Mouse (Mus musculus) kidney, postnatal 36 days (tissue): ENCODE measurements at regions not wholly inside any gene's neighbourhood (a gene's known extent, or its start where the extent isn't known, plus 50 kb on each side); places are given as distances from the start of the nearest gene placed in this dataset.
"Not testable (repeated sequence)": the region's sequence is repeated elsewhere in the genome, so short reads cannot be mapped to it uniquely, and the experiment has no call there.

Experiments used
- DNase-seq, 2 experiments: peaks; one replicate each; pipeline ENCODE4 v3.0.0; 2021 to 2022; ENCODE audit warnings: mixed read lengths in 2 of 2

- DNase-seq = no peak
These were observed 693.0 kb upstream of the Ptbp2 start for GRCm38 (mm10) chr3:120477232-120477631.

DNA sequence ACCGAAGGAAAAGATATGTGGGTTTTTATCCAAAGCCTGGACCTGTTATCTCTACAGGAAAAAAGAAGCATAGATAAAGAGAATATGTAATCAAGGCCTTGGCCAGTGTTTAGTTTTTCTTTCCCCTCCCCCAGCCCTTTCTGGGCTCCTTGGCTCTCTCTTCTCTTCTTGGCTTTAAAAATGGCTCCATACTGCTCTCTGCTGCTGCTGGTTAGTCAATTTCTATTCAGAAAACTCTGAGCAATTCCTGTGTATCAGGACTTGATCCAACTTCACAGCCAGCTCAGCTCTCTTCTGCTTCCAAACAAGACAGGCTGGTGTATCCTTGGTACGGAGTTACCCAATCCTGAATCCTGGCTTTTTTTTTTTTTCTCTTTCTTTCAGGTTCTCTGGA is 689.4 kb upstream of the Ptbp2 start:
- DNase-seq = peak in 1 of 2 experiments; percentile 1

GRCm38 (mm10) chr3:120472687-120473644 is 688.7 kb upstream of the Ptbp2 start:
- DNase-seq = no peak

DNA sequence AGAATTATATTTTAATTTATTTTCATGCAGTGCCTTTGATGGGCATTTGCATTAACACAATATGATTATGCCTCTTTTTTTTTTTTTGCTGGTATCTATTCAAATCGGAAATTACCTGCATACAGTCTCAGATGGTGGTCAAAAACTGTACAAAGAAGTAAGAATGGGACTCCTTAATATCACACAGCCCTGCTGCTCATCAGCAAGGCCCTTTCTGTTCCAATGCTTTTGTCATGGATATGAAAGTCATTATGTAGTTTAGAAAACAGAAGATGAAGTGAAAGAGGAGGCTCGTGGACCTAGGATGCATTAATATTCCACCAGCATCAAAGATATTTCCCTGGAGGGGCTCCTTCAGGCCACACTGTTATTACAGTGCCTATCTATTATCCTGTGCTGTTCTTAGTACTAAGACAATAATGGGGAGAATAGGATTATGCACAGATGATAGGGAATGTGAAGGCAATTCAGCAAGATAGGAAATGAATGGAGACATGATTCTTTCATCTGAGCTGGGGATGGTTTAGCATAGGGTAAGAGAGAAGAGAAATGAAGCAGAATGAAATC is 687.7 kb upstream of the Ptbp2 start:
- DNase-seq = no peak

- no peak for DNase-seq
These were observed 684.6 kb upstream of the Ptbp2 start for GRCm38 (mm10) chr3:120468887-120469286.

DNA sequence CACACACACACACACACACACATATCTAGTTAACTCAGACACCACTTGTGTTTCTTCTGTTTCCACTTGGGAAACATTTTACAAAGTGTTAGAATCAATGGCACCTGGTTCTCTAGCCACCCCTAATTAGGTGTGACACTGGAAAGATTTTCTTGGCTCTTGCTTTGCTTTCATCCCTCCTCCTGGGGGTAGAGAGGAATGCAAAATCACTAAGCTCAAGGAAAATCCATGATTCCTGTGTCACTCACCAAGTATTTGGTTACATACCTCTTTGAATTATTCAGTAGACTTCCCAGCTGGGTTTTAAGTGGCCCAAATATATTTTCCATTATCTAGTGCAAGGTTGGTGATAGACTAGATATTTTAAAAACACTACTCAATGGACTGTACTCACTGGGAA is 676.5 kb upstream of the Ptbp2 start:
- DNase-seq = no peak

GRCm38 (mm10) chr3:120457912-120458311 is 673.6 kb upstream of the Ptbp2 start:
- no peak for DNase-seq

- DNase-seq = no peak
These were observed 656.9 kb upstream of the Ptbp2 start for GRCm38 (mm10) chr3:120441127-120441526.

GRCm38 (mm10) chr3:120430285-120430684 is 646.0 kb upstream of the Ptbp2 start:
- no peak for DNase-seq

DNA sequence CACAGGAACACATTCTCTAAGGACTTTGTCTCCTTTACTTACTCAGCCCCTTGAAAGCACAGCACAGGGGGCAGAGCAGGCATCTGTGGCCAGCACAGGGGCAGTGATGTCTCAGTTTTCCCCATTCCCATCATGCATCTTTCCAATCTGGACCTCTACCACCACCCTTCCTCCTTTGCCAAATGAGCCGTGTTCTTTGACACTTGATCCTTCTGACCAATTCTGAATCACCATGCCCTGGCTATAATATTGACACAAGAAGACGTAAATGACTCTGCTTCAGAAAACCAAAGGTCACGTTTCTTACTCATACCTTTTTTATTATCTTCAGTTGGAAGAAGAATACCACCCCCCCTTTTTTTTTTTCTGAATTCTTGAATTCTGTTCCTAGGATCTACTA is 632.4 kb upstream of the Ptbp2 start:
- no peak for DNase-seq

GRCm38 (mm10) chr3:120375688-120376289 is 591.5 kb upstream of the Ptbp2 start:
- DNase-seq = no peak

DNA sequence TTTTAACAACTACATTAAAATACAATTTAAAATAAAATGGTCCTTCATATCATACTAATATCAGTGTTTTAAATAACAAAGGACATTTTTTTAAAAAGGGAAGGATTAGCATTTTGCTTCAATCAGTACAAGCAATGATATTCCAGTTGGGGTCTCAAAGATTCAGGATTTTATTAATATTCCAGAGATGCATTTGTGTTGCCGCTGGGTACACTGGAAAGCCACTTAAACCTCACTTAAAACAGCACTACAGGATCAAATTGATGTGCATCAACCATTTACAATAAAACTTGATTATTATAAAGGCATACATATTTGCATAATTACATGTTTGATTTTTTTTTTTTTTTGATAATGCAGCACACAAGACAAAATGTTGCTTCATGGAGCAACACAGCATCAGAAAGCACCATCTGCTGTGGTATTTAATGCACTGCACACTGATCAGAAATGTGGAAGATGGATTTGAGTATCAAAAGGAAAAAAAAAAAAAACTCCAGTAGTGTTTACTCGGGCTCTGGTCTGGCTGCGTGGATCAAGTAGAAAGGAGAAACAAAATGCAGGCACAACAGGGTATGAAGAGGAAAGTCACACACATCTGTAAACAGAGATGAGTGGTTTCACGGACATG is 558.6 kb upstream of the Ptbp2 start:
- no peak for DNase-seq

DNA sequence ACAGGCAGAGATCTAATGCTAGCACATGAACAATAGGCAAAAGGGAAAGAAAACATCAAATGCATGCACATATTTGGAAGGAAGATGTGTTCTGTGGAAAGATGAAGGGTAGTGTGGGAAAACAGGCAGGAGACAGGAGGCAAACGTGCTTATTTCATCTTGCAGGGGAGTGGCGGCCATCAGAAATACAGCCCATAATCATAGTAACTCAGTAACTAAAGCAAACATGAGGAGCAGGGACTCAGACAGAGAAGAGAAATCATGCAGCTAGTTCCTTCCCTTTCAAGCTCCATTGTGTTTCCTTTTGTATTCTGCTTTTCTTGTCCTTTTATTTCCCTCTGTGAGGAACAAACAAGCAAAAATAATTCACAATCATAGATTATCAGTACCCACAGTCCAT is 557.6 kb upstream of the Ptbp2 start:
- DNase-seq = no peak

GRCm38 (mm10) chr3:120335843-120336585 is 551.7 kb upstream of the Ptbp2 start:
- no peak for DNase-seq

GRCm38 (mm10) chr3:120307042-120307441 is 522.8 kb upstream of the Ptbp2 start:
- DNase-seq = not testable (repeated sequence)

DNA sequence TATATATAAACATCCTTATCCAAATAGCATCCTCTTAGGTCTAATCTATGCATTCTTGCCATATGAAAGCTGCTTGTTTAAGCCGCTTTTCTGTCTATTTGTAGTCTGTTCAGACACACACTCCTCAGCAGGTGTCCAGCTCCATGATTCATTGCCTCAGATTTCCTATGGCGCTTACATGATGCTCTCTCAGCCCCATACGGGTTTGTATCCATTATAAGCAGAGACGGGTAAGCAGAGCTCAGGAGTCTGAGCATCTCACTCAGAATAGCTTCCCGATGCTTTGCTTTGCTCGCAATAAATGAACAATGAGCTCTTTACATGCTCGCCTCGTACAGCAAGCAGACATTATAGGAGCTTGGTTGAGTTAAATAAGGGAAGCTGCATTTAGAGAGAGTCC is 521.3 kb upstream of the Ptbp2 start:
- DNase-seq = no peak
